Mouse (Mus musculus) MEL-GATA-1-ER (cell line): ENCODE measurements at regions not wholly inside any gene's neighbourhood (a gene's known extent, or its start where the extent isn't known, plus 50 kb on each side); places are given as distances from the start of the nearest gene placed in this dataset.

Source experiments
- DNase-seq: peaks from one replicate; pipeline ENCODE4 v3.0.0-alpha.2; 2012; ENCODE audit warnings: low read depth; ENCODE audit errors: extremely low read depth

DNA sequence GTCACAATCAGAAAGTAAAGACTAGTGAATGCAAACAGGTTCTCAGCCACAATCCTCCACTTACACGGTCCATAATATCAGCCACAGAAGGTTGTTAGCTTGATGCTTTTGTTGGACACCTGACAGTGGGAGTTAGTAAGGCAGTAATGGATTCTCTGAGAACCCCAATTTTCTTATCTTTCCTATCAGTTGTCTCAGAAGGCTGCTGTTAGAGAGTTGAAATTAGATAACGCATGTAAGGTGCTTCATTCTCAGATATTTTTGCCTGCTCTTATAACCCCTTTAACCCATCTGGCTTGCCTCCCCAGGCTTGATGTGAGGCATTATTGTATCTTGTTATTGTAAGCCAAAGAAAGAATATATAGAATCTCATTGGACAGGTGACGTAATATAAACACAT lies 63.0 kb upstream of the Ube2e3 start:
- DNase-seq: no peak

DNA sequence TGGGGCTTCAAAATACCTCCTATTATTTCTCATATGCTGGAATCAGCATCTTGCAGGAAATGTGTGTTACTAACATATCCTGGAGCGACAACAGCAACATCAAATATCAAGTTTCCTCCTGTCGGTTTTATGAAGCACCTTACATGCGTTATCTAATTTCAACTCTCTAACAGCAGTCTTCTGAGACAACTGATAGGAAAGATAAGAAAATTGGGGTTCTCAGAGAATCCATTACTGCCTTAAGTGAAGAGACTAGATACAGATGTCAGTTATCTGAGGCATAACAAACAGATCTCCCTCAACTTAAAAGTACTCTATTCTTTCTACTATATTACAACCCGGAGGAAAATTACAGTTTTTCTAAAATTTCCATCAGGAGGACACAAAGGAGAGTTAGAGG lies 64.4 kb upstream of the Ube2e3 start:
- no peak for DNase-seq

GRCm38 (mm10) chr2:78795446-78795845 lies 72.5 kb upstream of the Ube2e3 start:
- no peak for DNase-seq

- no peak for DNase-seq
These were observed 73.2 kb upstream of the Ube2e3 start for GRCm38 (mm10) chr2:78794734-78795133.

DNA sequence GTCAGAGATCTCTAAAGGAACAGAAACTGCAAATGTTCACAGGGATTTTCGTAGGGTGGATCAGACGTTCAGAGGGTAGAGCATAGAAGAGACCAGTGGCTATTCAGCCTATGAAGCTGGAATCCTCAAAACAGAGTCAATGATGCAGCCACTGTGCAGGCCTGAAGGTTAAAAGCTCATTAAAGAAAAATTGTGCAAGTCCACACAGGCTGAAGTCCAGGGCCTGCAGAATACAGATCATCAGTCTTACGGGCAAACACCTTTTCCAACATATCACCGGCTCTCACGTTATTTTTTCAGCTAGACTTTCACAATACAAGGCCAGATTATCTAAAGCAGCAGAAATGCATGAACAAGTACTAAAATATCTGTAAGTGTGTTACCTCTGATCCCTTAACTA lies 78.8 kb upstream of the Ube2e3 start:
- DNase-seq: no peak

DNA sequence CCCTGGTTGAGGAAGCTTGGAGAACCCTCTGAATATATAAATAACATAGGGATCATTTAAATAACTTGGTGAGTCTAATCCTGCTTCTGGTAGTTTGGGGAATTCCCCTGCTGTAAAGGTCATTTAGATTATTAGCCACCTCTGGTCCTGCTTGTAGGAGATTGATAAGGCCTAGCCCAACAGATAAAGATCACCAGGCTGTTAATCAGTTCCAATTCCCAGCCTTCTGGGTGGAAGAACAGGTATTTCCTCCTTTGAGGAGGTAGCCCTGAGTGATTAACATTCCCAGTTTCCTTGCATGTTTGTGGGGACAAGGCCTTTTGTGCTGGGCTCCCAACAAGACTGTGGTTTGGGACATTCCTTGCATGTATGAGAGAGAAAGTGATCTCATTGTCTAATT lies 79.7 kb upstream of the Ube2e3 start:
- no peak for DNase-seq

DNA sequence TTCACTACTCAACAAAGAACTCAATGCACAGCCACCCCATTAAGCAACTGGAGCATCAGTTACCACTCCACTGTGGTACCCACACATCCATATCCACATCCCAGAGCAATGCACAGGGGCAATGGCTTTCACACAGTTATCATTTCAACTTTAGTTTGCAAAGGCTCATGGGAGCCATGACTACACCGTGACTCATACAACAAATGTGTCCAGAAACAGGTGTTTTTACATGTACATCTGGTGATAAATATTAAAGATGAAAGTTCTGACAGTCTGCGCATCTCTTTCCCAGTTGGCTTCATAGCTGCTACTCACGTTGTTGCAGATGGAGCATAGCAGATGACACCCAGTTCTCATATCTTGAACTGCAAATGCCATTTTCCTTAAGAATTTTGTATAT lies 88.0 kb upstream of the Ube2e3 start:
- DNase-seq: no peak

DNA sequence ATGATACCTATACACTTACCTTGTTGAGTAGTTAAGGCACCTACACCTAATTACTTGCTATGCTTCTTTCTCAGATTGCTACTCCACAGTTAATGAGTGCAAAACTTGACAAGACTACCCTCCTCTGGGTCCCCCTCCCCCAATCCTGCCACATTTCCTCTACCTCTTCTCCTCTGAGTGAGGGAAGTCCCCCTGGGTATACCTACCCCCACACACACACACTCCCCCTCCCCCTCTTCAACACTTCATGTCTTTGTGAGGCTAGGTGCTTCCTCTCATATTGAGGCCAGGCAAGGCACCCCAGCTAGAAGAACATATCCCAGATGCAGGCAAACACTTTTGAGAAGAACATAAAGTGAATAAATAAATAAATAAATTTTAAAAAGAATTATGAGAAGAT lies 90.3 kb upstream of the Ube2e3 start:
- no peak for DNase-seq

GRCm38 (mm10) chr2:78754362-78754761 lies 113.6 kb upstream of the Ube2e3 start:
- DNase-seq: no peak

- no peak for DNase-seq
These were observed 114.0 kb upstream of the Ube2e3 start for GRCm38 (mm10) chr2:78753918-78754317.

DNA sequence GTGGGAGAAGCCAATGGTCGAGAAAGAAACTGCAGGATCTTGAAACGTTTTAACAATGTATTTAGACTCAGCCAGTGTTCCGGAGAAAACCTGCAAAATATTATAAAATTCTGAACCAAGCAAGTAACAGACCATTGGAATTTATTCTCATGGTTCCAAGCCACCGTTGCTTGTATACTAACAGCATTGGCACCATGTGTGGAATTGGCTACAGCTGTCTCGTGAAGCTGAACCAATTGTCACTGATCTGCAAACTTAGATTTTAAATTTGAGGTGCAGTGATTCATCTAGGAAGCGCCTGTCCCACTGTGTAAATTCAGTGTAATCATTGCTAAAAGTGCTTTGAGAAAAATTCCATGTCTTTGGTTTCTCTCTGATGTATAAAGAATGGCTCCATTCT lies 137.8 kb upstream of the Ube2e3 start:
- no peak for DNase-seq

DNA sequence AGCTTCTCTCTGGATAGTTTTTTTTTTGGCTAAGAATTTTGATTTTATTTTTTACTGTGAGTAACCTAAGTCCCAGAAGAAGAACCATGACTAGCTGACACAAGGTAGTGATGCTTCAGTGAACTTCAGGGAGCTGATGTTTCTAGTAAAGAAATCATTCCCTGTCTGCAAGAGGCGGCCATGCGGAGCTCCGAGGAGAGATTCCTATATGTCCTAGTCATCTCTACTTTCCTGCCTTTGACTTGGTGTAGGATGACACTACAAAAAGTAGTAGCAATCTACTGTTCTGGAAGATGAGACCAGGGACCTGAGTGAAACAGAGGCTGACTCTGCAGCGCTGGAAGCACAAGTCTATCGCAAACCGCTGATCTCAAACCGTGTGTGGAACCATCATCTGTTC lies 141.9 kb upstream of the Ube2e3 start:
- DNase-seq: no peak

DNA sequence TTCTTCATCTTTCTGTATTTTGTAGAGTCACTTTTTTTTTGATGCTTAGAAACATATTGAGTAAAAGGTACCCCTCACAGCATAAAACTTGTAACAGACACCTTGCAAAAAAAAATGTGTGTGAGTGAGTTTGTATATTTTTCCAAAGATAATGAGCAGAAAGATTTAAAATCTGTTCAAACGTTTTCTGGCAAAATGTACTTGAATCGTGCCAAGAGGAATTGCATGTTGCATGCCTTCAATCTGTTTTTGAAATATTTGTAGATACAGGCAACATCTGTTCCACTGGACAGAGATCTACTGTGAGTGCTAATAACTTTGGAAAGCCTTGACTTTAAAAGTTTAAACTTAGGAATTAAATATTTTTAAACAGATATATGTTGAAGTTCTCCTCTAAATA lies 143.5 kb upstream of the Ube2e3 start:
- no peak for DNase-seq

- DNase-seq: no peak
These were observed 144.5 kb upstream of the Ube2e3 start for GRCm38 (mm10) chr2:78723423-78723822.

DNA sequence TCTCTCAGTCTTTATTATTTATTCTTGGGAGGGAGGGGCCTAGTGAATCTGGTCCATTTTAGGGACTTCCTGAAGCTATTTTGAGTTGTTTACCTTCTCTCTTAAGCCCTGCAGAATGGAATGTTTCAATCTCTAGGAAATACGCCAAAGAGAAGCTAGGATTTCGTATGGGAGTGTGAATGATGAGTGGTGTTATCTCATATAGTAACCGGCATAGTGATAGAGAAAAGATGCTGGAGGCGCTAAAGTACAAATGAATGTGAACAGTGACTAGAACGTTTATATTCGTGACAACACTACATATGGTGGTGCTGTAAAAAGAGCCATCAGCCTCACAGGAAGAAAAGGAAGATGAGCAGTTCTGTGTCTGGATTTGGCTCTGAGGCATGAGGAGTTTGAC lies 145.2 kb upstream of the Ube2e3 start:
- no peak for DNase-seq

- no peak for DNase-seq
These were observed 149.4 kb upstream of the Ube2e3 start for GRCm38 (mm10) chr2:78718550-78718949.

GRCm38 (mm10) chr2:78716157-78716798 lies 151.6 kb upstream of the Ube2e3 start:
- DNase-seq: no peak

DNA sequence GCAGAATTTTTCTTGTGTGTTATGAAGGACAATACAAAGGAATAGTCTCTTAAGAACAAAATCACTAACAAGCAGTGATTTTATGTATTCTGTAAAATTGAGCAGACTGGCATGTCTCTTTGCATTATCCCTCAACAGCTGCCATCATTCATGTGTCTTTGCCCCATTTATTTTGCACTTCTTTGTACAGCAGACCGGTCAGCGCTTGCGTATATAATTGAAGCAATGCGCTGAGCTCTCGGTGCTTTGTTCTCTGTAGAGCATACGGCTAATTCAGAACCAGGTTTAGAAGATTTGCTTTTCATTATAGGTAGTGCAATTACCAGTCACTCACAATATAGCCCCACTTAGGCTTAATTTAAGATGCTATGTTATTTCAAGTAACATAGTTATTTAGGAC lies 173.1 kb upstream of the Ube2e3 start:
- no peak for DNase-seq

GRCm38 (mm10) chr2:78656668-78657067 lies 211.3 kb upstream of the Ube2e3 start:
- DNase-seq: no peak

- DNase-seq: no peak
These were observed 212.6 kb upstream of the Ube2e3 start for GRCm38 (mm10) chr2:78655156-78655855.

- DNase-seq: no peak
These were observed 216.4 kb upstream of the Ube2e3 start for GRCm38 (mm10) chr2:78651549-78651948.

- DNase-seq: no peak
These were observed 227.6 kb upstream of the Ube2e3 start for GRCm38 (mm10) chr2:78640361-78640760.

DNA sequence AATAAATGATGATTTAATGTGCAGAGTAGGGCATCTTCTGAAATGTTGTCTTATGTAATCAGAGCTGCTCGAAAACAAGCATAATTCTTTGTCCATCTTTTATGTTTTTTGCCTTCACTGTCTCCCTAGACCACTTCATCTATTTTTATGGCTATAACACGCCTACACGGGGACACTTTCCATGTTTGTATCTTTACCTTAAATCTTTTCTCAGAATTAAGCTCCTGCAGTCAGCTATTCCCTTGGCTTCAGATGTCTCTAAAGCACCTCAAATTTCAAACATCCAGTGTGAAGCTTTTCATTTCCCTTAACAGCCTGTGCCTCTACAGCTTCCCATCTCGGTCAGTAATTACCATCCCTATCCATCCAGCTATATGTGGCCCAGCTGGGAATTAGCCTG lies 242.7 kb upstream of the Ube2e3 start:
- no peak for DNase-seq
